Mouse (Mus musculus) thymus, adult 18-20 months (tissue): Measurements from ENCODE around the gene Ryr1.
A peak's percentile ranks its signal among the peaks of the same experiment; 100 is the strongest.
"Not testable (repeated sequence)": the region's sequence is repeated elsewhere in the genome, so short reads cannot be mapped to it uniquely, and the experiment has no call there.

ENCODE experiments used
- DNase-seq, 2 experiments: peaks; one replicate each; pipeline ENCODE4 v3.0.0; 2022; ENCODE audit warnings: mixed read lengths in 2 of 2

Gene Ryr1

GRCm38 (mm10) chr7:29075208-29075607, 49.8 kb downstream of the Ryr1 start:
- DNase-seq, result no peak

- DNase-seq, result no peak
Observed at GRCm38 (mm10) chr7:29072689-29073088, 52.3 kb downstream of the Ryr1 start.

- DNase-seq, result no peak
Observed at GRCm38 (mm10) chr7:29071169-29071891, 53.6 kb downstream of the Ryr1 start.

- DNase-seq, result no peak
Observed at GRCm38 (mm10) chr7:29070364-29071168, 54.4 kb downstream of the Ryr1 start.

- no peak for DNase-seq
Observed at GRCm38 (mm10) chr7:29067758-29068157, 57.2 kb downstream of the Ryr1 start.

- DNase-seq, result not testable (repeated sequence)
Observed at GRCm38 (mm10) chr7:29063476-29063875, 61.5 kb downstream of the Ryr1 start.

- no peak for DNase-seq
Observed at GRCm38 (mm10) chr7:29061522-29062037, 63.4 kb downstream of the Ryr1 start.

GRCm38 (mm10) chr7:29059445-29059844, 65.5 kb downstream of the Ryr1 start:
- DNase-seq, result no peak

GRCm38 (mm10) chr7:29052821-29053220, 72.2 kb downstream of the Ryr1 start:
- DNase-seq, result no peak

- DNase-seq, result no peak
Observed at GRCm38 (mm10) chr7:29050797-29051196, 74.2 kb downstream of the Ryr1 start.

- no peak for DNase-seq
Observed at GRCm38 (mm10) chr7:29048615-29049014, 76.4 kb downstream of the Ryr1 start.

- no peak for DNase-seq
Observed at GRCm38 (mm10) chr7:29048070-29048469, 76.9 kb downstream of the Ryr1 start.

GRCm38 (mm10) chr7:29046533-29046932, 78.4 kb downstream of the Ryr1 start:
- DNase-seq, result no peak

GRCm38 (mm10) chr7:29044302-29044701, 80.7 kb downstream of the Ryr1 start:
- DNase-seq, result no peak

GRCm38 (mm10) chr7:29043674-29044057, 81.3 kb downstream of the Ryr1 start:
- DNase-seq, result no peak

GRCm38 (mm10) chr7:29043016-29043673, 81.8 kb downstream of the Ryr1 start:
- no peak for DNase-seq

GRCm38 (mm10) chr7:29041194-29041593, 83.8 kb downstream of the Ryr1 start:
- no peak for DNase-seq

- DNase-seq, result peak; percentile 14 to 32
Observed at GRCm38 (mm10) chr7:29039985-29040661, 84.9 kb downstream of the Ryr1 start.

- peak; percentile 47 to 71 for DNase-seq
Observed at GRCm38 (mm10) chr7:29039604-29039984, 85.4 kb downstream of the Ryr1 start.

GRCm38 (mm10) chr7:29037261-29037660, 87.7 kb downstream of the Ryr1 start:
- no peak for DNase-seq

GRCm38 (mm10) chr7:29032685-29033084, 92.3 kb downstream of the Ryr1 start:
- DNase-seq, result no peak

GRCm38 (mm10) chr7:29031641-29032040, 93.3 kb downstream of the Ryr1 start:
- no peak for DNase-seq
